Mouse (Mus musculus) midbrain, postnatal 0 days (tissue): ENCODE results near the gene H1foo. TPM values are rescaled to one million over a fixed set of nuclear protein-coding genes. Genes with fewer than 3 reads are reported as not detected.

ENCODE experiments used
- ATAC-seq: fragments of 200-750 bp; cut with Nextera tagmentation; 2 replicates; pipeline ENCODE4 v1.8.0; 2017; ENCODE audit warnings: moderate number of reproducible peaks, mild to moderate bottlenecking, moderate TSS enrichment, moderate library complexity; ENCODE audit not compliant: low FRiP score
- DNase-seq: peaks from one replicate; pipeline ENCODE4 v3.0.0-alpha.2; 2015; ENCODE audit warnings: low spot score
- H3K27ac ChIP-seq: fragments of 300-500 bp; sonication (generic); 2 replicates; pipeline ENCODE4 v1.5.1; 2014; ENCODE audit warnings: low read depth, mild to moderate bottlenecking, low read length, mixed read lengths
- H3K27me3 ChIP-seq: fragments of 300-500 bp; sonication (generic); 2 replicates; pipeline ENCODE4 v1.6.1; 2014; ENCODE audit warnings: low read length, control low read depth, mixed read lengths; ENCODE audit not compliant: insufficient read depth
- H3K36me3 ChIP-seq: fragments of 300-500 bp; sonication (generic); 2 replicates; pipeline ENCODE4 v1.6.1; 2014; ENCODE audit warnings: low read length, control low read depth, mixed read lengths; ENCODE audit not compliant: insufficient read depth
- H3K4me1 ChIP-seq: fragments of 300-500 bp; sonication (generic); 2 replicates; pipeline ENCODE4 v1.6.1; 2014; ENCODE audit warnings: mild to moderate bottlenecking, control low read depth, antibody characterized with exemption, low read length, mixed read lengths; ENCODE audit not compliant: insufficient read depth
- H3K4me2 ChIP-seq: fragments of 300-500 bp; sonication (generic); 2 replicates; pipeline ENCODE4 v1.6.1; 2014; ENCODE audit warnings: low read depth, mild to moderate bottlenecking, low read length, mixed read lengths; ENCODE audit not compliant: poor library complexity, severe bottlenecking
- H3K4me3 ChIP-seq: fragments of 300-500 bp; sonication (generic); 2 replicates; pipeline ENCODE4 v1.5.1; 2014; ENCODE audit warnings: low read depth, mild to moderate bottlenecking, low read length, moderate library complexity
- H3K9ac ChIP-seq: fragments of 300-500 bp; sonication (generic); replicated peaks from 2 replicates; pipeline ENCODE4 v1.6.1; 2014; ENCODE audit warnings: mild to moderate bottlenecking, low read length, moderate library complexity, mixed read lengths; ENCODE audit not compliant: poor library complexity, severe bottlenecking
- H3K9me3 ChIP-seq: fragments of 300-500 bp; sonication (generic); 2 replicates; pipeline ENCODE4 v1.6.1; 2016; ENCODE audit warnings: low read length, control low read depth
- CTCF ChIP-seq: IDR thresholded peaks from 2 replicates; pipeline ENCODE4 v1.5.1; 2016; ENCODE audit warnings: antibody characterized with exemption, mild to moderate bottlenecking
- WGBS: fragments of 180-500 bp; shearing (Covaris S2); extraction: QIAGEN DNeasy Blood & Tissue Kit; methylation state at CpG from one replicate; pipeline ENCODE4 v1.1.7; 2014; 5-methylcytosine and 5-hydroxymethylcytosine counted together
- polyA plus RNA-seq: library from polyadenylated mRNA; unstranded; fragments of >200 nt; fragmentation: Nextera tagmentation; extraction: Ambion mirVana; gene quantifications from 2 replicates; pipeline ENCODE4 v1.2.1, GENCODE M21; 2015
- total RNA-seq: library from RNA; depleted of rRNA; stranded (reverse); fragments of >200 nt; gene quantifications from 2 replicates; pipeline ENCODE4 v1.2.3, GENCODE M21; 2014; rRNA removed

Gene H1foo
- not detected in 2 replicates for total RNA-seq
- not detected in 2 replicates for polyA plus RNA-seq

DNA sequence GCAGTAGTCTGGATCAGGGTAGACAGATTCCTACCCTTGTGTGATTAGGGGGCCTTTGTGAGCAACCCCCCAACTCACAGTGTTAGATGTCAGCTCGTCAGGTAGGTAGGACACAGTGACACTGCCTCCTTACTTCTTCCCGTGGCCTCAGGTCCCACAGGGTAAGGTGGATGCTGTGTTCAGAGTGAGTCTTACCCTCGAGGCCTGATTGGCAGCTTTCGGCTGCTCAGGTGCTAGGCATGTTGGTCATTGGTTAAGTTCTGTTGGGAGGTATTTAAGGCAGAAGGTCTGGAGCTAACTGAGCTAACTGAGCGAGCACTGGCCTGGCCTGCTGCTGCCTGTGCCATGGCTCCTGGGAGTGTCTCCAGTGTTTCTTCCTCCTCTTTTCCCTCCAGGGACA is at the start of gene H1foo:
Gene H1foo, plus strand, starts transcription at position 301 of the 400 bp plus-strand sequence.
- 85% methylated on average over 5 of the region's 5 CpGs for WGBS
- no peak for ATAC-seq

DNA sequence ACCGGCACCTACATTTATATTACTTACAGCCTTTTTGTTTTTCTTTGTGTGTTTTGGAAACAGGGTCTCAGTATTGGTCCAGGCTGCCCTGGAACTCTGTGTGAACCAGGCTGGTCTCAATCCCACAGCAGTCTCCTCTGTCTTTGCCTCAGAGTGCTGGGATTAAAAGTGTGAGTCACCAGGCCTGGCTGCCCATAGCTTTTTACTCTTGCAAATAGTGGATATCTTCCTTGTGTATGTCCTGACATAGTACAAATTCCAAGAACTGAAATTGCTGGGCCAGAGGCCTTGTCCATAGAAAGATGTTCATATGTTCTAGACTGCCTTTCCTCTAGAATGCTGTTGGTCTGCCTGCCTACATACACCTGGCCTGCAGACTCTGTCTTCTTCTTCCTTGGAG is 48.4 kb upstream of the H1foo start:
- 59% methylated on average over 1 of the region's 1 CpGs for WGBS
- no peaks in the 10 kb centered on the region for H3K27me3 ChIP-seq
- no peak for TF ChIP-seq CTCF
- H3K4me3 ChIP-seq = no peak overlapping the region
- no peak overlapping the region for H3K9ac ChIP-seq
- no peak overlapping the region for H3K4me2 ChIP-seq
- H3K36me3 ChIP-seq = peaks cover 29% of the 10 kb centered on the region; the same call in 1 of the 2 replicates
- no peaks in the 10 kb centered on the region for H3K4me1 ChIP-seq
- DNase-seq = no peak
- H3K27ac ChIP-seq = no peak overlapping the region
- no peak for ATAC-seq
- H3K9me3 ChIP-seq = no peaks in the 10 kb centered on the region

More for the DNA sequence above, at the start of gene H1foo:
- H3K4me3 ChIP-seq = no peak within 1 kb of the TSS
- H3K9me3 ChIP-seq = no peaks in the 10 kb centered on the region
- H3K27me3 ChIP-seq = no peaks in the 10 kb centered on the region
- H3K4me1 ChIP-seq = no peaks in the 10 kb centered on the region
- H3K4me2 ChIP-seq = no peak within 1 kb of the TSS
- H3K36me3 ChIP-seq = no peaks in the 10 kb centered on the region
- TF ChIP-seq CTCF = no peak
- DNase-seq = no peak
- H3K9ac ChIP-seq = no peak within 1 kb of the TSS
- H3K27ac ChIP-seq = no peak within 1 kb of the TSS

DNA sequence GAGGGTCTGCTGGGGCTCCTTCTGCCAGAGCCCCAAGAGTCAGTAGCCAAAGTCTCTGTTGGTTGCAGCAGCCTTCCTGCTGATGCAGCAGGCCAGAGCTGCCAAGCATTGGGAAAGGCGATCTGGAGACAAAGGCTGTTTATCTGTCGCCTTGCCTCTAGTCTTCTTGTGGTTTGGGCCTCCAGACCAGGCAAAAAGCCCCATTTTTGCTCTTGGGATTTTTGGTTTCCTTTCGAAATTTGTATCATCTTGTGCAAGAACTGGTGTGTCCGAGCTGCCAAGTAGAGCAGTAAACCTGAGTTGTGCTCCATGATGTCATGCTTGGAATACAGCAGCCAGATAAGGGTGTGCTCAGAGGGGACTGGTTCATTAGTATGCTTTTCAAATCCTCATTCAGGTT is 47.6 kb upstream of the H1foo start:
- TF ChIP-seq CTCF = no peak
- 75% methylated on average over 4 of the region's 4 CpGs for WGBS
- no peak overlapping the region for H3K9ac ChIP-seq
- H3K9me3 ChIP-seq = no peaks in the 10 kb centered on the region
- H3K4me3 ChIP-seq = no peak overlapping the region
- no peak for ATAC-seq
- H3K4me2 ChIP-seq = no peak overlapping the region
- peaks cover 29% of the 10 kb centered on the region; the same call in 1 of the 2 replicates for H3K36me3 ChIP-seq
- H3K27ac ChIP-seq = no peak overlapping the region
- H3K4me1 ChIP-seq = no peaks in the 10 kb centered on the region
- no peak for DNase-seq
- no peaks in the 10 kb centered on the region for H3K27me3 ChIP-seq

DNA sequence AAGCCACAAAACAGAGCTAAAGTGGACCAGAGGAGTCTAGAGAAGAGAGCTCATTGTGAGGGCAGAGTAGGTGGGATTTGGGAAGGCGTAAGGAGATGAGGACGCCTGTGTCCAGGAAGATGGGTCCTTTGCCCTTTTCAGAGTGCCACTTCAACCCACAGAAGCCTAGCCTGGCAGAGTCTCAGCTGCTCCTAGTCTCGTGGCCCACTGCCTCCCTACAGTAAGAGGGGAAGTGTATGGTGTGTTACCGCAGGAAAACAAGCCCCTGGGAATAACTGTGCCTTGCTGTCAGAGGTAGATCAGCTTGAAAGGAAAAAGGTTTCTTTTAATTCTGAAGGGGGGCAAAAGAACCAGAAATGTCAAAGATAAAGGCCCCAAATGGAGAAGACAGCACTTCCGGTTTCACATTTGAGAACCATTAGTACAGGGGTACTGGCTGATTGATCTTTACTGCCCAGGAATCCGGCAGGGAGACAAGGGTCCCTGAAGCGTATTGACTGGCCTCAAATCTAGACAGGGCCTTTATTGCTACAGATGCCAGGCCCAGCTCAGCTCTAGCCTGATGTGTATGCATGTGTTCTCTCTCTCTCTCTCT is 46.7 kb upstream of the H1foo start:
- H3K4me1 ChIP-seq = no peaks in the 10 kb centered on the region
- DNase-seq (no peak), ATAC-seq (no peak)
- no peaks in the 10 kb centered on the region for H3K27me3 ChIP-seq
- TF ChIP-seq CTCF = no peak
- no peak overlapping the region for H3K4me2 ChIP-seq
- whole genome bisulfite sequencing = 80% methylated on average over 7 of the region's 7 CpGs
- no peaks in the 10 kb centered on the region for H3K9me3 ChIP-seq
- no peak overlapping the region for H3K27ac ChIP-seq
- H3K9ac ChIP-seq = no peak overlapping the region
- peaks cover 29% of the 10 kb centered on the region for H3K36me3 ChIP-seq
- no peak overlapping the region for H3K4me3 ChIP-seq

DNA sequence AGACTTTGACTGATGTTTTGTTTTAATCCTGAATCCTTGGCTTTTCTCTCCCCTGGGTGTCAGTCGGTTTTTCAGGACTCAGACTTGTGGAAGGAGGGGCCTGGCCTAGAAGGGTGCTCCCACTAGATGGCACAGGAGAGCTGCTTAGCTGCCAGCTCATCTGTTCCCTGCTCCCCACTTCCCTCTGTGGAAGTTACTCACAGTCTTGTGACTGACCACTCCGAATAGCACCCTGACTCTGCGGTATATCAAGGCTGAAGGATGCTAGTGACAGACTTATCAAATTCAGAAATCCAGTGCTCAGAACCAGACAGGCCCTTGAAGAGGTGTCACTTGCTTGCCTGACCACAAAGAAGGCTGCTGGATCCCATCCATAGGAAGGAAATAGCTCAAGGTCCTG is 43.7 kb upstream of the H1foo start:
- 28% methylated on average over 3 of the region's 3 CpGs for WGBS
- no peak overlapping the region for H3K9ac ChIP-seq
- ATAC-seq (no peak; the same call in 1 of the 2 replicates), DNase-seq (peak; percentile 80)
- TF ChIP-seq CTCF = peak; percentile 86
- H3K27me3 ChIP-seq = no peaks in the 10 kb centered on the region
- no peak overlapping the region for H3K4me2 ChIP-seq
- peaks cover 41% of the 10 kb centered on the region for H3K36me3 ChIP-seq
- H3K4me1 ChIP-seq = no peaks in the 10 kb centered on the region
- H3K9me3 ChIP-seq = no peaks in the 10 kb centered on the region
- no peak overlapping the region for H3K27ac ChIP-seq
- no peak overlapping the region for H3K4me3 ChIP-seq

DNA sequence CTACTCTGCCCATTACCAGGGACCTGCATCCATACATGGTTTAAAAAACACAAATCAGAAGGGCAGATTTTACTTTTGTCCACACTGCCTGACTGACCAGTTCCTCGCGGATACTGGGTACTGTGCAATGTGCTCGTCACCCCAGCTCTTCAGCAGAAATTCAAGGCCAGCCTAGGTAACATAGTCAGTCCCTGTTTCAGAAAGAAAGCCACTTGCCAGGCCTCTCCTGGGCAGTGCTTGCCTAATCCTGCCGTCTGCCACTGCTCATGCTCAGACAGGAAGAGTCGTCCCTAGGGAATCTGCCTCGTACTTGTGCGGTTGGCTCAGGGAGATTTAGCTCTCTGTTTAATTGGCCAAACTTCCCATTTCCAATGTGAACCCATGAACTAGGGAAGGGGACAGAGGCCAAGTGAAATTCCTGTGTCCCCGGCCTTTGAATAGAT is 43.2 kb upstream of the H1foo start:
- Histone ChIP-seq H3K36me3 (peaks cover 42% of the 10 kb centered on the region), H3K4me1 (no peaks in the 10 kb centered on the region), H3K27me3 (no peaks in the 10 kb centered on the region), H3K9me3 (no peaks in the 10 kb centered on the region), H3K4me2 (no peak overlapping the region), H3K4me3 (no peak overlapping the region), H3K9ac (no peak overlapping the region), H3K27ac (no peak overlapping the region)
- TF ChIP-seq CTCF = no peak
- 64% methylated on average over 8 of the region's 8 CpGs for WGBS
- no peak for ATAC-seq
- peak; percentile 62 for DNase-seq
